Mouse (Mus musculus) liver, embryonic 11.5 days (tissue): ENCODE results near the gene Zscan18. TPM values are rescaled to one million over a fixed set of nuclear protein-coding genes. Genes with fewer than 3 reads are reported as not detected.
A peak's percentile ranks its signal among the peaks of the same experiment; 100 is the strongest.
"Not testable (repeated sequence)": the region's sequence is repeated elsewhere in the genome, so short reads cannot be mapped to it uniquely, and the experiment has no call there.

Source experiments
- ATAC-seq: fragments of 200-750 bp; cut with Nextera tagmentation; replicated peaks from 2 replicates; pipeline ENCODE4 v1.8.0; 2017; ENCODE audit warnings: moderate number of reproducible peaks, mild to moderate bottlenecking, moderate TSS enrichment, moderate library complexity; ENCODE audit not compliant: low FRiP score
- DNase-seq: peaks from one replicate; pipeline ENCODE4 v3.0.0-alpha.2; 2017; ENCODE audit warnings: low spot score
- H3K27ac ChIP-seq: fragments of 300-500 bp; sonication (generic); 2 replicates; pipeline ENCODE4 v1.5.1; 2014; ENCODE audit warnings: mild to moderate bottlenecking, low read depth, low read length, control low read depth
- H3K27me3 ChIP-seq: fragments of 300-500 bp; sonication (generic); replicated peaks from 2 replicates; pipeline ENCODE4 v1.6.1; 2014; ENCODE audit warnings: low read length, mixed read lengths; ENCODE audit not compliant: control insufficient read depth, insufficient read depth
- H3K36me3 ChIP-seq: fragments of 300-500 bp; sonication (generic); 2 replicates; pipeline ENCODE4 v1.6.1; 2014; ENCODE audit warnings: mild to moderate bottlenecking, low read length, moderate library complexity, mixed read lengths; ENCODE audit not compliant: control insufficient read depth, insufficient read depth
- H3K4me1 ChIP-seq: fragments of 300-500 bp; sonication (generic); replicated peaks from 2 replicates; pipeline ENCODE4 v1.6.1; 2014; ENCODE audit warnings: low read length, mixed read lengths; ENCODE audit not compliant: control insufficient read depth, insufficient read depth
- H3K4me2 ChIP-seq: fragments of 300-500 bp; sonication (generic); 2 replicates; pipeline ENCODE4 v1.6.1; 2014; ENCODE audit warnings: mild to moderate bottlenecking, control low read depth, moderate library complexity
- H3K4me3 ChIP-seq: fragments of 300-500 bp; sonication (generic); 2 replicates; pipeline ENCODE4 v1.5.1; 2014; ENCODE audit warnings: low read depth, low read length, control low read depth
- H3K9ac ChIP-seq: fragments of 300-500 bp; sonication (generic); 2 replicates; pipeline ENCODE4 v1.6.1; 2014; ENCODE audit warnings: low read depth, low read length, control low read depth
- H3K9me3 ChIP-seq: fragments of 300-500 bp; sonication (generic); 2 replicates; pipeline ENCODE4 v1.6.1; 2016; ENCODE audit warnings: low read length, inconsistent platforms, mixed read lengths; ENCODE audit not compliant: control insufficient read depth
- WGBS: fragments of 180-500 bp; shearing (Covaris S2); extraction: QIAGEN DNeasy Blood & Tissue Kit; methylation state at CpG from one replicate; pipeline ENCODE4 v1.1.7; 2014; 5-methylcytosine and 5-hydroxymethylcytosine counted together
- polyA plus RNA-seq: library from polyadenylated mRNA; unstranded; fragments of >200 nt; fragmentation: Nextera tagmentation; extraction: Ambion mirVana; gene quantifications from 2 replicates; pipeline ENCODE4 v1.2.1, GENCODE M21; 2014

Zscan18 gene
- polyA plus RNA-seq, 1 experiment from 2014 or later = 5.1 TPM

DNA sequence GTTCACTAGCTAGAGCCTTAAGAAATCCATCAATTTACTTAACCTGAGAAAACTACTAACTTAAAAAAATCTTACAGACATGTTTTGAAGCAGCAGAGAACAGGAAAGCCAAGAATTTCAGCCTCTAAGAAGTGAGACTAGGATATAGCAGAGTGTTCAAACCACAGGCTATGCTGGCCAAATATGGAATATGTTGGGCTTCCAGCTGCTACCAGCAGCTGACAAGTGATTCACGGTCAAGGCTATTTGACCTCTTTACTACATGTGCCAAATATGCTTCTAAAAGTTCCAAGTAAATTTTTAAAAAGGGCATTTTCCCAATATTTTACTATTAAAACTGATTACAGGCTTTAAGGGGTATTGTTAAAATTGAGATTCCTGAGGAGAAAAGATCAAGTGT lies 3.9 kb downstream of the Zscan18 start:
- peaks cover 7% of the 10 kb centered on the region for H3K9me3 ChIP-seq
- H3K27me3 ChIP-seq = no peaks in the 10 kb centered on the region
- peaks cover 3% of the 10 kb centered on the region; the same call in 1 of the 2 replicates for H3K4me1 ChIP-seq
- WGBS = 94% methylated on average over 1 of the region's 1 CpGs
- ATAC-seq (no peak), DNase-seq (no peak)
- H3K4me2 ChIP-seq = no peak overlapping the region
- no peak overlapping the region for H3K9ac ChIP-seq
- no peaks in the 10 kb centered on the region for H3K36me3 ChIP-seq
- no peak overlapping the region for H3K27ac ChIP-seq
- H3K4me3 ChIP-seq = no peak overlapping the region

DNA sequence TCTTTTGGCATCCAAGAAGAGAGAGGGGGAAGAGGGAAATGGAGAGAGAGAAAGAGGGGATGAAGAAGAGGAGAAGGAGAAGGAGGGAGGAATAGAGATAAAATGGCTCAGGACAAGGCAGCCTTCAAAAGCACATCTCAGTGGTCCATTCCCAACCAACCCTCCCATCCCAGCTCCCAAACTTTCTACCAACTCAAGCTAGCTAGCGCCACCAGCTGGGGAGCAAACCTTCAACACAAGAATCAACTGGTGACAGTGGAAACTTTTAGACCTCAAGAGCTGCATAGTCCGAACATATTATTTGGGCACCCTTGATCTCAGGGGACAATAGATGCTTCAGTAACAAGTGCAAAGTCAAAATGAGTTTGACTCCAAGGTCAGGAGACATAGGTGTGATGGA lies 5.5 kb downstream of the Zscan18 start:
- no peaks in the 10 kb centered on the region; the same call in 1 of the 2 replicates for H3K4me1 ChIP-seq
- H3K36me3 ChIP-seq = no peaks in the 10 kb centered on the region
- no peak overlapping the region for H3K4me3 ChIP-seq
- WGBS = 69% methylated on average over 2 of the region's 2 CpGs
- no peak overlapping the region for H3K9ac ChIP-seq
- no peak overlapping the region for H3K27ac ChIP-seq
- H3K9me3 ChIP-seq = peaks cover 7% of the 10 kb centered on the region
- ATAC-seq = no peak
- H3K4me2 ChIP-seq = no peak overlapping the region
- DNase-seq = no peak
- no peaks in the 10 kb centered on the region for H3K27me3 ChIP-seq

DNA sequence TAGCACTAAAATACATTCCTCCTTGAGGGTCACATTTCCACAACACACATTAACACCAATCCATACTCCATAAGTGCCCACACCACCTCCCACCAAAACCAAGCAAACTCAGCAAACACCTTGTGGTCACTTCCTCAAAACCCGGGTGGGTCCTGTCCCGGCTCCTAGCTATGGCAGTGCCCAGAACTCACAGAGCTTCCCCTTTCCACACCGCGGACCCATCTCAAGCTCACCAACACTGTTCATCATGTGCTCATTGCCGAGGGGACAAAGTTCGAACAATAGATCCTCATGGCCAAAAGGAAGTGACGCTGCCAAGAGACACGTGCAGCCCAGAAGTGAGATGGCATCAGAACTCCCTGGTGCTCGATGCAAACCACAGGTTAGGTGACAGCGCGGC lies 10.8 kb downstream of the Zscan18 start:
- H3K4me1 ChIP-seq, H3K9me3 ChIP-seq, DNase-seq, H3K4me2 ChIP-seq, H3K4me3 ChIP-seq, H3K9ac ChIP-seq, H3K27ac ChIP-seq, ATAC-seq, H3K36me3 ChIP-seq, H3K27me3 ChIP-seq: not testable (repeated sequence)
- 69% methylated on average over 11 of the region's 11 CpGs for WGBS

DNA sequence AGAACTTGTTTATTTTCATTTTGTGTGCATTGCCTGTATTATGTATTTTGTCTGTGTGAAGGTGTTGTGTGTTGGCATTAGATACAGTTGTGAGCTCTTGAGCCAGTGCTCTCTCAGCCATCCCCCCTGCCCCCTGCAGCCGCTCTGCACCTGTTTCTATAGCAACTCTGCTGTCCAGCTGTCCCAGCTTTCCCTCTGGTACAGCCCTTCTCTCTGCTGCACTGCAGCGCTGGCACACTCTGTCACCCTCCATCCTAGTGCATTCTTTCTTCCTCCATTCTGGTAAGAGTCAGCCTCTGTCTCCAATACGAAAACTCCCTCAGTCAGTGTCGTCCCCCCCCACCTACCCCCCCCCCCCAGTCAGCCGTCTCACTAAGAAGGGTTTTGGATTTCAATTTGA lies 15.4 kb downstream of the Zscan18 start:
- H3K36me3 ChIP-seq = no peaks in the 10 kb centered on the region
- 34% methylated on average over 5 of the region's 5 CpGs for WGBS

DNA sequence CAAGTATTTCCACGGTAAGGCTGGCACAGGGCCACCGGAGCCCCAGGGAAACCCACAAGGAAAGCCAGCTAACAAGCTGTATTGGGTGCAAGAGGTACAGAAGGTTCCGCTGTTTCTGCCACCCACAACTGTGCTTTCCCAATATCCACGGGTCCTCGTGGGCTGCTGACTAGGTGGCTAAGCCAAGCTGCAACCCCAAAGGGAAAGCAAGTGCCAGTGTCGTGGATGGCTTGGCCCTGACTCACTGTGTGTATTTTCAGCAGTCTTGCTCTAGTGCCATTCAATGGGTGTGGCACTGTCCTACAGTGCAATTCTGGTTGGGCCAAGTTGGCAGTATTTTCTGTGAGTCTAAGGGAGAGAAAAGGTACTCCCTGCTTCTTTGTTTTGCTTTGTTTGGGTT lies 16.1 kb downstream of the Zscan18 start:
- no peak for ATAC-seq

More for the DNA sequence above, 15.4 kb downstream of the Zscan18 start:
- no peak overlapping the region for H3K9ac ChIP-seq
- DNase-seq (no peak), ATAC-seq (no peak)
- no peaks in the 10 kb centered on the region for H3K27me3 ChIP-seq
- H3K4me2 ChIP-seq = no peak overlapping the region
- no peak overlapping the region for H3K27ac ChIP-seq
- H3K9me3 ChIP-seq = no peaks in the 10 kb centered on the region
- H3K4me1 ChIP-seq = no peaks in the 10 kb centered on the region
- H3K4me3 ChIP-seq = no peak overlapping the region

DNA sequence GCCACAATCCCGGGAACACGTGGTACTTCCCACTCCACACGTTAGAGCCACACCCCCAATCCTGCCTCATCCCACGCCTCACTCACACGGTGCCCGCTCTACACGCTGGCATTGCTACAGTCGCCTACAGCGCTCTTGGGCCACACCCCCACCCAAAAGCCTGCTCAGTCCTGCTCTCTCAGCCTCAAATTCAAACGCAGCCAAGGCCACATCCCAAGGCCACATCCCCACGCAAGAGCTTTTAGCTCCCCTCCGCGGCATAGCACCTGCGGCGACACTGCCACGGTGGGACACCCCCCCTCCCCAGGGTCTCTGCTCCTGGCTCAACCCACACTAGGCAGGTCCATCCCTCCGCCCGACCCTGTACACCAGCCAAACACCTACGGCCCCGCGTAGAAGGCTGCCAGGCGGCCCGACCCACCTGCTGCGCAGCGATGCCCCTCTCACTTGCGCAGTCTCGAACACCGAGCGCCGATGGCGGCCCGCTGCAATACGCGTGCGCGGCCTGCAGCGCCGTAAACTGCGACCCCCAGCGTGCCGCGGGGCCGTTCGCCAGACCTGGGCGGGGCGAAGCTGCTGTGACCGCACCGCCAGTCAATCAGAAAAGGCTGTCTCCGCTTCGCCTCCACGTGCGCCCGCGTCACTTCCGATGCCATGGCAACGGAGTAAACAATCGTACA lies 23.1 kb downstream of the Zscan18 start:
- Histone ChIP-seq H3K4me3 (peak overlapping the region; percentile 67), H3K27ac (no peak overlapping the region), H3K36me3 (no peaks in the 10 kb centered on the region; the same call in 1 of the 2 replicates), H3K9me3 (no peaks in the 10 kb centered on the region), H3K4me1 (0 out of 2 replicates have a peak, but pooled peaks cover 3% of the 10 kb centered on the region), H3K4me2 (peak overlapping the region; percentile 79), H3K27me3 (no peaks in the 10 kb centered on the region), H3K9ac (peak overlapping the region; percentile 67)
- WGBS = under 1% methylated on average over 57 of the region's 57 CpGs
- DNase-seq (peak; percentile 76), ATAC-seq (peak; percentile 93)

More for the DNA sequence above, 16.1 kb downstream of the Zscan18 start:
- Histone ChIP-seq H3K9ac (no peak overlapping the region), H3K27ac (no peak overlapping the region), H3K27me3 (no peaks in the 10 kb centered on the region), H3K9me3 (no peaks in the 10 kb centered on the region), H3K4me2 (no peak overlapping the region), H3K36me3 (no peaks in the 10 kb centered on the region), H3K4me1 (no peaks in the 10 kb centered on the region), H3K4me3 (no peak overlapping the region)
- DNase-seq = no peak
- 66% methylated on average over 6 of the region's 6 CpGs for WGBS

DNA sequence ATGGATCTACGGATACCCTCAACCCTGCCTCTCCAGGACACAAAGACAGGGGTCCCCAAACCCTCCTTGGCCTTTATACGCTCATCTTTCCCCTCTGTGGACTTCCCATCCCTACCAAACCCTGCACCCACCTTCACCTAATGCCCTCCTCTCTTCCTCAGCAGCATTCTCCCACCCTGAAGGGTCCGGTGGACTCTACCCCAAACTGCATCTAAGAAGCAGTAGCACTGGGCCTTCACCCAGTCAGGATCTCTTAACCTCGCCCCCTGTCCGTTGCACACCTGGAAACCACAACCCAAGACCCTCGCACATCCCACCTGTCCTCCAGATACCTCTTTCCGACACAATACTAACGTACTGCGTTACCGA lies 23.7 kb downstream of the Zscan18 start:
- Histone ChIP-seq H3K4me2 (peak overlapping the region; percentile 79), H3K27ac (no peak overlapping the region), H3K4me1 (0 out of 2 replicates have a peak, but pooled peaks cover 3% of the 10 kb centered on the region), H3K36me3 (peaks cover 4% of the 10 kb centered on the region), H3K9me3 (no peaks in the 10 kb centered on the region), H3K9ac (peak overlapping the region; percentile 67), H3K27me3 (no peaks in the 10 kb centered on the region), H3K4me3 (peak overlapping the region; percentile 67)
- DNase-seq (no peak), ATAC-seq (no peak)
- 26% methylated on average over 10 of the region's 10 CpGs for WGBS

DNA sequence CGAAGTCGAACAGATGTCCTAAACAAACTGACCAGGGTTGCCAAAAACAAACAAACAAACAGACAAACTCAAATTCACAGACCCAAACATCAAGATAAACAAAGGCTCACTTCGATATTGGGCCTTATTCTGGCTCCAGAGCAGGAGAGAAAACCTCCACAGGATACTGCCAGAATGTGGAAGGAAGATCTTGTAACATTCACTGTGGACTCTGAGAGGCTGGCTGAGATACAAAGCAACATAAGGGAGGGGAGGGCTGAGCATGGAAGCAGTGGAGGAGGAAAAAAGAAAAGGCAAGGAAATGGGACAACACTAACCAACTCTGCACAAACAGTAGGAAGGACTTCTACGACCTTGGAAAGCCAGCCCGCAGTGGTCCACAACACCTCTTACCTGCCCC lies 24.3 kb downstream of the Zscan18 start:
- no peak overlapping the region for H3K27ac ChIP-seq
- no peak overlapping the region for H3K4me2 ChIP-seq
- no peaks in the 10 kb centered on the region for H3K9me3 ChIP-seq
- H3K27me3 ChIP-seq = no peaks in the 10 kb centered on the region
- H3K36me3 ChIP-seq = peaks cover 9% of the 10 kb centered on the region
- ATAC-seq (no peak), DNase-seq (no peak)
- H3K9ac ChIP-seq = no peak overlapping the region
- WGBS = 81% methylated on average over 5 of the region's 5 CpGs
- 0 out of 2 replicates have a peak, but pooled peaks cover 3% of the 10 kb centered on the region for H3K4me1 ChIP-seq
- no peak overlapping the region for H3K4me3 ChIP-seq

DNA sequence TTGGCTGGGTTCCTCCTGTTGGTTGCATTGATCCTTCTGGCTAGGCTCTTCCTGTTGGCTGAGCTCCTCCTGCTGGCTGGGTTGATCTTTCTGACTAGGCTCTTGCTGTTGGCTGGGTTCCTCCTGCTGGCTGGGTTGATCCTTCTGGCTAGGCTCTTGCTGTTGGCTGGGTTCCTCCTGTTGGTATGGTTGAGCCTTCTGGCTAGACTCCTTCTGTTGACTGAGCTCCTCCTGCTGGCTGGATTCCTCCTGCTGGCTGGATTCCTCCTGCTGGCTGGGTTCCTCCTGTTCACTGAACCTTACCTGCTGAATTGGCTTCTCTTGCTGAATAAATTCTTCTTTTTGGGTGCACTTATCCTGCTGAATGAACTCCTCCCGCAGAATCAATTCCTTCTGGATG lies 28.8 kb downstream of the Zscan18 start:
- DNase-seq (no peak), ATAC-seq (no peak)
- Histone ChIP-seq H3K4me3 (no peak overlapping the region), H3K4me1 (no peaks in the 10 kb centered on the region), H3K9ac (no peak overlapping the region), H3K36me3 (peaks cover 9% of the 10 kb centered on the region), H3K27ac (no peak overlapping the region), H3K27me3 (no peaks in the 10 kb centered on the region), H3K9me3 (no peaks in the 10 kb centered on the region), H3K4me2 (no peak overlapping the region)
- 82% methylated on average over 1 of the region's 1 CpGs for WGBS
